Mouse (Mus musculus): ENCODE results near the gene Rpp25l.

DNA sequence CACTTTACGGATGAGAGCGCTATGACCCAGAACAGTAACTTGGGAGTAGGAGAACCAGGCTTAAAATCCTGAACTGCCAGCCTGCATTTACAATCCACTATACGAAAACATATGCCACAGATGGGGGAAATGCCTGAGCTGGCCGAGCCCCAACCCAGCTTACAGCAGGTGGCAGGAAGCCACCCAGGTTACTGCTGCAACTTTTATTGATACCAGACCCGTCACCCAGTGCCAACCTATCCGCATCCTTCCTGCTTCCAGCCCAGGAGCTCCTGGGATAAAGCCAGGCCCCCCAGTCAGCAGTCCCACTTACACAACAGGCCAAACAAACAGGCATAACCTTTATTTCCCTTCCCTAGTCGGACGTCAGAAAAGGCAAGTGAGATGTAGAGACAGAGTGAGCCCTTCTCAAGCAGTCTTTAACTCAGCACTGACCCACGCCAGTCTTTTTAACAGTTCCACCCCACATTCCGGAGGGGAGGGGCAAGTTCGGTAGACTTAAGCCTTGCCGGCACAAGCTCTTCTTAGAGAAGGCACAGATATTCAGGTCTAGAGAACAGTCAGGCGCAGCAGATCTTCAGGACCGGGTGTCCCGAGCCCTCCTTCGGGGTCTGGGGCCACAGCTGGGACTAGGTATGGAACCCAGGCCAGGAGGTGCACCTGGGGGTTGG, 1.5 kb downstream of the Rpp25l start:
- TF ChIP-seq CTCF (IDR thresholded peaks at IDR 0.05; ENCODE audit: low read depth) (no peak), EP300 (optimal IDR thresholded peaks at IDR 0.05) (no peak)
